Mouse (Mus musculus): ENCODE measurements around the gene Gm16181.

Gm16181 gene

GRCm38 (mm10) chr17:35272249-35272648 lies 51.6 kb downstream of the Gm16181 start:
- no peak for DNase-seq (ENCODE audit: low spot score in 2 of 2)

Measured in urinary bladder, postnatal 4 days (tissue).